Mouse (Mus musculus): ENCODE results near the gene Zfp53. TPM values are rescaled to one million over a fixed set of nuclear protein-coding genes. Genes with fewer than 3 reads are reported as not detected.

The Zfp53 gene
- polyA plus RNA-seq, 1 experiment, result 9.7 TPM

DNA sequence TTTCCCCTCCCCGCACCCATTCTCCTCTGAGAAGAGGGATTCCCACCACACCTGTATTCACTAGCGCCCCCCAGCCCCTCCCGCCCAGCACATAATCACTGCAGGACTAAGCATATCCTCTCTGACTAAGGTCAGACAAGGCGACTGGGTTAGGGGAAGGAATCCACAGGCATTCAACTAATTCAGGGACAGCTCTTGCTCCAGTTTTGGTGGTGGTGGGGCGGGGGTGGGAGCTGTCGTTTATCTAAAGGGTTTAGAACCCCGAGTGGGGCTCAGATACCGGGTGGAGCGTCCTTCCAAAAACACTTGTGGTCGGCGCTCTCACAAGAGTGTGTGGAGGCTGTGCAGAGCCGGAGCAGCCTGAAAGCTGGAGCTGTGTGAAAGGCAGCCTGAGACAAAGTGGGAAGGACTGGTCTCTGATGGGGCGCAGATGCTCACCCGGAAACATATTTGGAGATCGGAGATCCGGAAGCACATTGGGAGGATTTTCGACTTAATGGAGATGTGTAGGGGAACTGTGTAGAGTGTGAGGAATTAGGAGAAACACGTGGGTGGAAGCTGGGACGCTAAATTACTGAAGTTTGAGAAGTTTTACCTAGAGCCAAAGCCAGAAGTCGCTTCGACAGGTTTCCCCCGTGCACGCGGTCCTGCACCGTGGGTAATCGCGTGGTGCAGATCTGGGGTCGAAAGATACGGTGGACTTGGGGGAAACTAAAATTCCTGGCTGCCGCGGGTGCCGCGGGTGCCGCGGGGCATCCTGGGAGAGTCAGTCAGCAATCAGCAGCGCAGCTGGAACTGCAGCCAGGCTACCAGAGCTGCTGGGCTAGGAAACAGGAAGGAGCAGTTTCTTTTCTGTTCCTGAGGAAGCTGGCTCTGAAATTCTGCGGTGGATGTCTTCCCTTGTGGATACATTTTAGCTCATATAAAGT, 27.7 kb downstream of the Zfp53 start:
- H3K4me1 ChIP-seq (ENCODE audit: control insufficient read depth, insufficient read depth, low read length), result no peaks in the 10 kb centered on the region
- peak overlapping the region; percentile 93 for H3K9ac ChIP-seq (ENCODE audit: low read depth, poor library complexity, severe bottlenecking)
- TF ChIP-seq CTCF (IDR thresholded peaks at IDR 0.05; ENCODE audit: low read depth, low read length), result no peak
- no peak for TF ChIP-seq EP300 (IDR thresholded peaks at IDR 0.05; ENCODE audit: insufficient read depth, low read depth, low read length)
- peak; percentile 58 for TF ChIP-seq POLR2A (IDR thresholded peaks at IDR 0.05; ENCODE audit: insufficient read depth, low read length)
- H3K27ac ChIP-seq (ENCODE audit: insufficient read depth, low read length), result peak overlapping the region; percentile 86
- no peaks in the 10 kb centered on the region for H3K27me3 ChIP-seq (ENCODE audit: control insufficient read depth, insufficient read depth, low read length, poor library complexity, severe bottlenecking)
- H3K36me3 ChIP-seq (ENCODE audit: control insufficient read depth, insufficient read depth, low read length, poor library complexity, severe bottlenecking), result no peaks in the 10 kb centered on the region
- H3K9me3 ChIP-seq (replicated peaks; ENCODE audit: control insufficient read depth, insufficient read depth, low read length, poor library complexity, severe bottlenecking), result no peaks in the 10 kb centered on the region
- H3K4me3 ChIP-seq (ENCODE audit: low read depth, low read length), result peak overlapping the region; percentile 99

- no peak overlapping the region for H3K27ac ChIP-seq (ENCODE audit: insufficient read depth, low read length)
- H3K27me3 ChIP-seq (ENCODE audit: control insufficient read depth, insufficient read depth, low read length, poor library complexity, severe bottlenecking), result no peaks in the 10 kb centered on the region
- H3K9me3 ChIP-seq (replicated peaks; ENCODE audit: control insufficient read depth, insufficient read depth, low read length, poor library complexity, severe bottlenecking), result no peaks in the 10 kb centered on the region
- no peaks in the 10 kb centered on the region for H3K36me3 ChIP-seq (ENCODE audit: control insufficient read depth, insufficient read depth, low read length, poor library complexity, severe bottlenecking)
- peak overlapping the region; percentile 93 for H3K9ac ChIP-seq (ENCODE audit: low read depth, poor library complexity, severe bottlenecking)
- no peak for TF ChIP-seq POLR2A (IDR thresholded peaks at IDR 0.05; ENCODE audit: insufficient read depth, low read length)
- no peak for TF ChIP-seq CTCF (IDR thresholded peaks at IDR 0.05; ENCODE audit: low read depth, low read length)
- TF ChIP-seq EP300 (IDR thresholded peaks at IDR 0.05; ENCODE audit: insufficient read depth, low read depth, low read length), result no peak
- no peaks in the 10 kb centered on the region for H3K4me1 ChIP-seq (ENCODE audit: control insufficient read depth, insufficient read depth, low read length)
- no peak overlapping the region for H3K4me3 ChIP-seq (ENCODE audit: low read depth, low read length)
Observed at GRCm38 (mm10) chr17:21517130-21517671, 28.4 kb downstream of the Zfp53 start.

- Histone ChIP-seq H3K4me3 (ENCODE audit: low read depth, low read length) (no peak overlapping the region), H3K9ac (ENCODE audit: low read depth, poor library complexity, severe bottlenecking) (no peak overlapping the region), H3K4me1 (ENCODE audit: control insufficient read depth, insufficient read depth, low read length) (no peaks in the 10 kb centered on the region), H3K27me3 (ENCODE audit: control insufficient read depth, insufficient read depth, low read length, poor library complexity, severe bottlenecking) (no peaks in the 10 kb centered on the region), H3K27ac (ENCODE audit: insufficient read depth, low read length) (no peak overlapping the region), H3K9me3 (replicated peaks; ENCODE audit: control insufficient read depth, insufficient read depth, low read length, poor library complexity, severe bottlenecking) (no peaks in the 10 kb centered on the region), H3K36me3 (ENCODE audit: control insufficient read depth, insufficient read depth, low read length, poor library complexity, severe bottlenecking) (no peaks in the 10 kb centered on the region)
- TF ChIP-seq CTCF (IDR thresholded peaks at IDR 0.05; ENCODE audit: low read depth, low read length) (no peak), EP300 (IDR thresholded peaks at IDR 0.05; ENCODE audit: insufficient read depth, low read depth, low read length) (no peak), POLR2A (IDR thresholded peaks at IDR 0.05; ENCODE audit: insufficient read depth, low read length) (no peak)
Observed at GRCm38 (mm10) chr17:21526270-21526669, 37.5 kb downstream of the Zfp53 start.

GRCm38 (mm10) chr17:21530645-21531330, 42.0 kb downstream of the Zfp53 start:
- no peak for TF ChIP-seq POLR2A (IDR thresholded peaks at IDR 0.05; ENCODE audit: insufficient read depth, low read length)
- TF ChIP-seq EP300 (IDR thresholded peaks at IDR 0.05; ENCODE audit: insufficient read depth, low read depth, low read length), result no peak
- no peak for TF ChIP-seq CTCF (IDR thresholded peaks at IDR 0.05; ENCODE audit: low read depth, low read length)
- Histone ChIP-seq H3K9ac (ENCODE audit: low read depth, poor library complexity, severe bottlenecking) (no peak overlapping the region), H3K9me3 (replicated peaks; ENCODE audit: control insufficient read depth, insufficient read depth, low read length, poor library complexity, severe bottlenecking) (no peaks in the 10 kb centered on the region), H3K27ac (ENCODE audit: insufficient read depth, low read length) (no peak overlapping the region), H3K27me3 (ENCODE audit: control insufficient read depth, insufficient read depth, low read length, poor library complexity, severe bottlenecking) (no peaks in the 10 kb centered on the region), H3K4me3 (ENCODE audit: low read depth, low read length) (no peak overlapping the region), H3K36me3 (ENCODE audit: control insufficient read depth, insufficient read depth, low read length, poor library complexity, severe bottlenecking) (no peaks in the 10 kb centered on the region), H3K4me1 (ENCODE audit: control insufficient read depth, insufficient read depth, low read length) (no peaks in the 10 kb centered on the region)

DNA sequence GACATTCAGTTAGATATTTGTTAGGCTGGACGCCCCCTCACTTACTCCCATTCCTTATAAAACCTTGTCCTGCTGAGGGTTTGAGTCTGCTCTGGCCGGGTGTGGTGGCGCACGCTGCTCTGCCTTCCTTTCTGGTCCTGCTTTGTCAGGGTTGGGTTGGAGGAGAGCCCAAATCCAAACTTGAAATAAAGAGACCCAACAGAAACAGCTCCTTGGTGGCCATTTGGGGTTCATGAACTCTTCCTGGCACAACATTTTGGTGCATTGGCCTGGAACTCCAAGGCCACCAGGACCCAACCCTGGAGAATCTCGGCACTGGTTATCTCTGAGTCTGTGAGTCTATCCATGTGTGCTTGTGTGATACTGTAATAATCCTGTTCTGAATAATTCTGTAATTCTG, 42.8 kb downstream of the Zfp53 start:
- no peak overlapping the region for H3K27ac ChIP-seq (ENCODE audit: insufficient read depth, low read length)

More for the DNA sequence above, 42.8 kb downstream of the Zfp53 start:
- Histone ChIP-seq H3K36me3 (ENCODE audit: control insufficient read depth, insufficient read depth, low read length, poor library complexity, severe bottlenecking) (no peaks in the 10 kb centered on the region), H3K9me3 (replicated peaks; ENCODE audit: control insufficient read depth, insufficient read depth, low read length, poor library complexity, severe bottlenecking) (no peaks in the 10 kb centered on the region), H3K27me3 (ENCODE audit: control insufficient read depth, insufficient read depth, low read length, poor library complexity, severe bottlenecking) (no peaks in the 10 kb centered on the region), H3K4me1 (ENCODE audit: control insufficient read depth, insufficient read depth, low read length) (no peaks in the 10 kb centered on the region), H3K9ac (ENCODE audit: low read depth, poor library complexity, severe bottlenecking) (peak overlapping the region; percentile 85; the same call in 1 of the 2 replicates), H3K4me3 (ENCODE audit: low read depth, low read length) (no peak overlapping the region; the same call in 1 of the 2 replicates)
- TF ChIP-seq EP300 (IDR thresholded peaks at IDR 0.05; ENCODE audit: insufficient read depth, low read depth, low read length), result no peak
- no peak for TF ChIP-seq CTCF (IDR thresholded peaks at IDR 0.05; ENCODE audit: low read depth, low read length)
- no peak for TF ChIP-seq POLR2A (IDR thresholded peaks at IDR 0.05; ENCODE audit: insufficient read depth, low read length)

Data from ES-Bruce4 (cell line).